Mouse (Mus musculus) liver, embryonic 14.5 days (tissue): ENCODE results near the gene Pknox1. TPM values are rescaled to one million over a fixed set of nuclear protein-coding genes. Genes with fewer than 3 reads are reported as not detected.

Source experiments
- ATAC-seq: fragments of 200-750 bp; cut with Nextera tagmentation; 2 replicates; pipeline ENCODE4 v1.8.0; 2017; ENCODE audit warnings: moderate number of reproducible peaks, mild to moderate bottlenecking, moderate library complexity; ENCODE audit not compliant: insufficient read depth
- DNase-seq, 3 experiments: peaks; one replicate each; pipeline ENCODE4 v3.0.0-alpha.2; 2012 to 2013; ENCODE audit warnings: low read depth in 3 of 3, low spot score in 3 of 3
- H3K27ac ChIP-seq: fragments of 300-500 bp; sonication (generic); 2 replicates; pipeline ENCODE4 v1.5.1; 2014; ENCODE audit warnings: moderate library complexity, mild to moderate bottlenecking, control low read depth, inconsistent platforms
- H3K27me3 ChIP-seq: fragments of 300-500 bp; sonication (generic); 2 replicates; pipeline ENCODE4 v1.6.1; 2014; ENCODE audit warnings: mild to moderate bottlenecking, low read length, moderate library complexity; ENCODE audit not compliant: control insufficient read depth, insufficient read depth
- H3K36me3 ChIP-seq: fragments of 300-500 bp; sonication (generic); replicated peaks from 2 replicates; pipeline ENCODE4 v1.6.1; 2014; ENCODE audit warnings: low read depth; ENCODE audit not compliant: control insufficient read depth, insufficient read depth
- H3K4me1 ChIP-seq, 2 experiments: fragments of 200-500 bp in 1 of 2; fragments of 300-500 bp in 1 of 2; sonication (generic) in 1 of 2; replicated peaks; 2 replicates each; pipeline ENCODE4 v1.6.1; 2012 to 2014; ENCODE audit warnings: antibody characterized with exemption in 1 of 2, inconsistent platforms in 1 of 2, low read length in 1 of 2; ENCODE audit not compliant: control insufficient read depth in 2 of 2, insufficient read depth in 2 of 2
- H3K4me2 ChIP-seq: fragments of 300-500 bp; sonication (generic); 2 replicates; pipeline ENCODE4 v1.6.1; 2014; ENCODE audit warnings: low read depth, mild to moderate bottlenecking, control low read depth, moderate library complexity
- H3K4me3 ChIP-seq, 2 experiments: fragments of 200-500 bp in 1 of 2; fragments of 300-500 bp in 1 of 2; sonication (generic) in 1 of 2; 2 replicates each; pipeline ENCODE4 v1.5.1; 2012 to 2014; ENCODE audit warnings: low read depth in 2 of 2, low read length in 2 of 2, mild to moderate bottlenecking in 2 of 2, control low read depth in 1 of 2, inconsistent platforms in 1 of 2, moderate library complexity in 1 of 2; ENCODE audit not compliant: insufficient read depth in 1 of 2
- H3K9ac ChIP-seq: fragments of 300-500 bp; sonication (generic); replicated peaks from 2 replicates; pipeline ENCODE4 v1.6.1; 2014; ENCODE audit warnings: mild to moderate bottlenecking, control low read depth, moderate library complexity
- H3K9me3 ChIP-seq: fragments of 300-500 bp; sonication (generic); 2 replicates; pipeline ENCODE4 v1.6.1; 2016; ENCODE audit warnings: low read length, mixed read lengths; ENCODE audit not compliant: control insufficient read depth
- CTCF ChIP-seq: IDR thresholded peaks from 2 replicates; pipeline ENCODE4 v1.5.1; 2016; ENCODE audit warnings: antibody characterized with exemption, low read depth, control low read depth
- EP300 ChIP-seq: IDR thresholded peaks from 2 replicates; pipeline ENCODE4 v1.6.1; 2016; ENCODE audit warnings: antibody characterized with exemption, low read depth
- WGBS: fragments of 180-500 bp; shearing (Covaris S2); extraction: QIAGEN DNeasy Blood & Tissue Kit; methylation state at CpG from one replicate; pipeline ENCODE4 v1.1.7; 2014; ENCODE audit not compliant: insufficient replicate concordance; 5-methylcytosine and 5-hydroxymethylcytosine counted together
- polyA plus RNA-seq, 2 experiments: library from polyadenylated mRNA; depleted of rRNA in 1 of 2; stranded (reverse) in 1 of 2; unstranded in 1 of 2; fragments of >200 nt; fragmentation: Nextera tagmentation in 1 of 2; extraction: Ambion mirVana in 1 of 2; gene quantifications; 2 replicates each; pipeline versions ENCODE4 v1.2.1 to v1.2.3; 2012 to 2014

Gene Pknox1
- polyA plus RNA-seq, 2 experiments, result 7.0 to 10.6 TPM

GRCm38 (mm10) chr17:31609895-31610294, 45.4 kb downstream of the Pknox1 start:
- Histone ChIP-seq H3K36me3 (no peaks in the 10 kb centered on the region), H3K27ac (no peak overlapping the region), H3K4me3 (no peak overlapping the region), H3K27me3 (no peaks in the 10 kb centered on the region), H3K9me3 (no peaks in the 10 kb centered on the region), H3K4me1 (no peaks in the 10 kb centered on the region), H3K9ac (no peak overlapping the region), H3K4me2 (no peak overlapping the region)
- no peak for ATAC-seq
- DNase-seq, result no peak
- no peak for TF ChIP-seq EP300
- no peak for TF ChIP-seq CTCF
- 72% methylated on average over 3 of the region's 3 CpGs for whole genome bisulfite sequencing

- Histone ChIP-seq H3K27ac (no peak overlapping the region), H3K4me3 (no peak overlapping the region), H3K9ac (no peak overlapping the region), H3K4me1 (no peaks in the 10 kb centered on the region), H3K27me3 (no peaks in the 10 kb centered on the region), H3K9me3 (no peaks in the 10 kb centered on the region), H3K4me2 (no peak overlapping the region), H3K36me3 (no peaks in the 10 kb centered on the region)
- no peak for TF ChIP-seq CTCF
- TF ChIP-seq EP300, result no peak
- no peak for ATAC-seq
- no peak for DNase-seq
- 61% methylated on average over 4 of the region's 4 CpGs for WGBS
Observed at GRCm38 (mm10) chr17:31613086-31613755, 48.7 kb downstream of the Pknox1 start.

- Histone ChIP-seq H3K36me3 (no peaks in the 10 kb centered on the region), H3K4me1 (no peaks in the 10 kb centered on the region), H3K27me3 (no peaks in the 10 kb centered on the region), H3K9me3 (no peaks in the 10 kb centered on the region), H3K27ac (no peak overlapping the region), H3K4me2 (no peak overlapping the region), H3K4me3 (no peak overlapping the region), H3K9ac (no peak overlapping the region)
- DNase-seq, result no peak
- TF ChIP-seq EP300, result no peak
- no peak for TF ChIP-seq CTCF
- WGBS, result 63% methylated on average over 4 of the region's 4 CpGs
- ATAC-seq, result no peak
Observed at GRCm38 (mm10) chr17:31623101-31623500, 58.6 kb downstream of the Pknox1 start.

GRCm38 (mm10) chr17:31627961-31628360, 63.4 kb downstream of the Pknox1 start:
- Histone ChIP-seq H3K9ac (no peak overlapping the region), H3K4me1 (no peaks in the 10 kb centered on the region), H3K9me3 (no peaks in the 10 kb centered on the region), H3K36me3 (no peaks in the 10 kb centered on the region), H3K4me3 (no peak overlapping the region), H3K27ac (no peak overlapping the region), H3K4me2 (no peak overlapping the region), H3K27me3 (no peaks in the 10 kb centered on the region)
- 74% methylated on average over 2 of the region's 2 CpGs for WGBS
- no peak for DNase-seq
- no peak for TF ChIP-seq CTCF
- no peak for TF ChIP-seq EP300
- no peak for ATAC-seq

- no peak for ATAC-seq
- no peak for DNase-seq
- WGBS, result 59% methylated on average over 10 of the region's 10 CpGs
- Histone ChIP-seq H3K4me3 (no peak overlapping the region), H3K36me3 (no peaks in the 10 kb centered on the region), H3K4me1 (no peaks in the 10 kb centered on the region; a peak in 1 of 4 replicates), H3K9me3 (no peaks in the 10 kb centered on the region), H3K4me2 (no peak overlapping the region), H3K27ac (no peak overlapping the region), H3K9ac (no peak overlapping the region), H3K27me3 (peaks cover 13% of the 10 kb centered on the region)
- TF ChIP-seq CTCF, result no peak
- no peak for TF ChIP-seq EP300
Observed at GRCm38 (mm10) chr17:31631081-31631800, 66.7 kb downstream of the Pknox1 start.
